Mouse (Mus musculus) CH12.LX (cell line): ENCODE measurements around the gene Olfr1425.

Source experiments
- BHLHE40 ChIP-seq: IDR thresholded peaks from 2 replicates; pipeline ENCODE4 v1.6.1; 2011; ENCODE audit warnings: mild to moderate bottlenecking, low read depth, low read length, improper control_type of control experiment
- CHD1 ChIP-seq: IDR thresholded peaks from 2 replicates; pipeline ENCODE4 v1.6.1; 2012; ENCODE audit warnings: low read depth, low read length, improper control_type of control experiment, inconsistent platforms
- CTCF ChIP-seq, 2 experiments: IDR thresholded peaks in 1 of 2; conservative IDR thresholded peaks in 1 of 2; 2 replicates each; pipeline ENCODE4 v1.5.1; 2011 to 2012; ENCODE audit warnings: low read depth in 2 of 2, low read length in 2 of 2, improper control_type of control experiment in 1 of 2, inconsistent platforms in 1 of 2, mild to moderate bottlenecking in 1 of 2, moderate library complexity in 1 of 2
- ELF1 ChIP-seq: IDR thresholded peaks from 2 replicates; pipeline ENCODE4 v1.6.1; 2014; ENCODE audit warnings: low read depth, mild to moderate bottlenecking, inconsistent platforms, low read length, improper control_type of control experiment
- EP300 ChIP-seq: IDR thresholded peaks from 2 replicates; pipeline ENCODE4 v1.6.1; 2011; ENCODE audit warnings: low read length, improper control_type of control experiment
- GABPA ChIP-seq: IDR thresholded peaks from 2 replicates; pipeline ENCODE4 v1.6.1; 2012; ENCODE audit warnings: low read depth, low read length, improper control_type of control experiment, inconsistent platforms; ENCODE audit not compliant: insufficient replicate concordance
- KAT2A ChIP-seq: IDR thresholded peaks from 2 replicates; pipeline ENCODE4 v1.6.1; 2012; ENCODE audit warnings: low read length, improper control_type of control experiment, inconsistent platforms; ENCODE audit not compliant: insufficient replicate concordance
- MEF2A ChIP-seq: IDR thresholded peaks from 2 replicates; pipeline ENCODE4 v1.6.1; 2014; ENCODE audit warnings: low read depth, mild to moderate bottlenecking, inconsistent platforms, low read length, improper control_type of control experiment, borderline replicate concordance
- POLR2A ChIP-seq: IDR thresholded peaks from 2 replicates; pipeline ENCODE4 v1.6.1; 2011; ENCODE audit warnings: low read depth, mild to moderate bottlenecking, improper control_type of control experiment, low read length
- USF1 ChIP-seq: IDR thresholded peaks from 2 replicates; pipeline ENCODE4 v1.6.1; 2014; ENCODE audit warnings: low read depth, mild to moderate bottlenecking, inconsistent platforms, low read length, improper control_type of control experiment
- ZNF384 ChIP-seq: IDR thresholded peaks from 2 replicates; pipeline ENCODE4 v1.6.1; 2012; ENCODE audit warnings: low read depth, low read length, improper control_type of control experiment, inconsistent platforms

- TF ChIP-seq USF1 (no peak), POLR2A (no peak), ZNF384 (no peak), EP300 (no peak), MEF2A (no peak), GABPA (no peak), CHD1 (no peak), CTCF (conservative IDR thresholded peaks at IDR 0.05 in 1 of 2, IDR thresholded peaks at IDR 0.05 in 1 of 2; ENCODE audit: low read depth in 2 of 2, low read length in 2 of 2) (no peak), ELF1 (no peak), BHLHE40 (no peak), KAT2A (no peak)
Observed at GRCm38 (mm10) chr19:12103234-12103633, 25.7 kb upstream of the Olfr1425 start, which contains the start of gene Olfr1427.
